Mouse (Mus musculus) liver, adult 2 months (tissue): ENCODE measurements around the gene Macf1. TPM values are rescaled to one million over a fixed set of nuclear protein-coding genes. Genes with fewer than 3 reads are reported as not detected.
"Not testable (repeated sequence)": the region's sequence is repeated elsewhere in the genome, so short reads cannot be mapped to it uniquely, and the experiment has no call there.

Source experiments
- DNase-seq: peaks from one replicate; pipeline ENCODE4 v3.0.0-alpha.2; 2011; ENCODE audit warnings: low read depth, low spot score; ENCODE audit errors: extremely low read depth
- H3K27ac ChIP-seq: fragments of 200-500 bp; replicated peaks from 2 replicates; pipeline ENCODE4 v1.5.1; 2012; ENCODE audit warnings: low read depth, mild to moderate bottlenecking, control low read depth, inconsistent platforms, low read length; ENCODE audit not compliant: insufficient read depth
- H3K27me3 ChIP-seq: fragments of 200-500 bp; 2 replicates; pipeline ENCODE4 v1.6.1; 2012; ENCODE audit warnings: mild to moderate bottlenecking, moderate library complexity, low read length, inconsistent platforms; ENCODE audit not compliant: control insufficient read depth, insufficient read depth
- H3K36me3 ChIP-seq: fragments of 200-500 bp; 2 replicates; pipeline ENCODE4 v1.6.1; 2012; ENCODE audit warnings: low read length, inconsistent platforms; ENCODE audit not compliant: control insufficient read depth, insufficient read depth
- H3K4me1 ChIP-seq: fragments of 200-500 bp; 2 replicates; pipeline ENCODE4 v1.6.1; 2011; ENCODE audit warnings: low read length; ENCODE audit not compliant: control insufficient read depth, insufficient read depth
- H3K4me3 ChIP-seq: fragments of 200-500 bp; 2 replicates; pipeline ENCODE4 v1.5.1; 2011; ENCODE audit warnings: low read depth, mild to moderate bottlenecking, control low read depth, low read length, moderate library complexity; ENCODE audit not compliant: insufficient read depth
- H3K79me2 ChIP-seq: fragments of 200-500 bp; 2 replicates; pipeline ENCODE4 v1.6.1; 2012; ENCODE audit warnings: inconsistent platforms, mild to moderate bottlenecking, low read length, moderate library complexity; ENCODE audit not compliant: control insufficient read depth, insufficient read depth
- H3K9ac ChIP-seq: fragments of 200-500 bp; 2 replicates; pipeline ENCODE4 v1.6.1; 2012; ENCODE audit warnings: low read depth, mild to moderate bottlenecking, control low read depth, inconsistent platforms, low read length
- CTCF ChIP-seq: fragments of 200-500 bp; IDR thresholded peaks from 2 replicates; pipeline ENCODE4 v1.5.1; 2011; ENCODE audit warnings: low read depth, low read length, control low read depth
- POLR2A ChIP-seq: fragments of 200-500 bp; IDR thresholded peaks from 2 replicates; pipeline ENCODE4 v1.6.1; 2011; ENCODE audit warnings: low read length, control low read depth; ENCODE audit not compliant: insufficient read depth; ENCODE audit errors: extremely low read depth
- WGBS: fragments of 180-500 bp; shearing (Covaris S2); methylation state at CpG from one replicate; pipeline ENCODE4 v1.1.7; 2018; 5-methylcytosine and 5-hydroxymethylcytosine counted together
- polyA plus RNA-seq: library from polyadenylated mRNA; depleted of rRNA; stranded (reverse); fragments of >200 nt; gene quantifications from 2 replicates; pipeline ENCODE4 v1.2.3, GENCODE M21; 2012
- total RNA-seq: library from RNA; depleted of rRNA; stranded (reverse); fragments of >200 nt; gene quantifications from 2 replicates; pipeline ENCODE4 v1.2.3, GENCODE M21; 2014

Gene Macf1
- total and polyA plus RNA-seq, 2 experiments, result 16.6 to 70.7 TPM

DNA sequence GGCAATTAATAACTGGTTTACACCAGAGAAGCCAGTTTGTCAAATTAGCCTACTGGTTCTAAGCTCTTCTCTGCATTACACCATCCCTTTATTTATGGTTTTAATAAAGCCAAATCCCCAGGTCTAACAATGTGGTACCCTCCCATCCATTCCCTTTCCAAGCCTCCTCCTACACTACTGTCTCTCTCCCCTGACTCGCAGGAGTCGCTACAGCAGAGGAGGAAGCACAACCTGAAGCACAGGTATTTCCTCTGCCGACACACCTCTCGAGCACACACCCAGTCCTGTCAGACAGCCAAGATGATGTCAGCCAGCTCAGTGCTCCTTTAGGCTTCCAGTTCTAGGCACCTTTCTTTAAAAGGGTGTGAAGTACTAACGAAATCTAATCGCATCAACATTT, 47.0 kb downstream of the Macf1 start:
- Histone ChIP-seq H3K27ac (no peak overlapping the region), H3K79me2 (peaks cover 17% of the 10 kb centered on the region; the same call in 1 of the 2 replicates), H3K27me3 (no peaks in the 10 kb centered on the region), H3K36me3 (no peaks in the 10 kb centered on the region), H3K4me1 (peaks cover 7% of the 10 kb centered on the region; the same call in 1 of the 2 replicates), H3K9ac (no peak overlapping the region), H3K4me3 (no peak overlapping the region)
- DNase-seq, result no peak
- WGBS, result 87% methylated on average over 6 of the region's 6 CpGs
- TF ChIP-seq CTCF (no peak), POLR2A (no peak)

DNA sequence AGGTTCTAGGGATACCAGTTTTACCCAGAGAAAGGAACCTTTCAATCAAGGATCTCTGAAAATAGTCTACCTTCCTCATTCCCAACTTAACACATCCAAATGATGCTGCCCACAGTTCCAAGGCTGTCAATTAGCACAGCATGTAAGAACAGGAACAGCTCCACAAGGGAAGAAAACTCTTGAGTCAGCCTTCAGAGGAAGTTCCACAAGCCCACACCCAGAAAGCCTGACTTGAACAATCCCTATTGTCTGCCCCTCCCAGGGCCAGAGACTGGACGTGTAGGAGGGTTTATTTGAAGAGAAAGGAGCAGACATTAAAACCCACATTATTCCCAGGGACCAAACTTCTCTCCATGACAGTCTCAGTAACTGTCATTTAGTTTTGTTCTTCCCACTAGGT, 48.7 kb downstream of the Macf1 start:
- Histone ChIP-seq H3K36me3 (no peaks in the 10 kb centered on the region), H3K79me2 (peaks cover 19% of the 10 kb centered on the region), H3K9ac (no peak overlapping the region), H3K4me1 (peaks cover 11% of the 10 kb centered on the region; the same call in 1 of the 2 replicates), H3K27me3 (0 out of 2 replicates have a peak, but pooled peaks cover 2% of the 10 kb centered on the region), H3K27ac (0 out of 2 replicates have a peak overlapping the region, but pooled peaks have one; percentile 8), H3K4me3 (no peak overlapping the region)
- WGBS, result 71% methylated on average over 1 of the region's 1 CpGs
- no peak for TF ChIP-seq POLR2A
- TF ChIP-seq CTCF, result no peak
- DNase-seq, result no peak

DNA sequence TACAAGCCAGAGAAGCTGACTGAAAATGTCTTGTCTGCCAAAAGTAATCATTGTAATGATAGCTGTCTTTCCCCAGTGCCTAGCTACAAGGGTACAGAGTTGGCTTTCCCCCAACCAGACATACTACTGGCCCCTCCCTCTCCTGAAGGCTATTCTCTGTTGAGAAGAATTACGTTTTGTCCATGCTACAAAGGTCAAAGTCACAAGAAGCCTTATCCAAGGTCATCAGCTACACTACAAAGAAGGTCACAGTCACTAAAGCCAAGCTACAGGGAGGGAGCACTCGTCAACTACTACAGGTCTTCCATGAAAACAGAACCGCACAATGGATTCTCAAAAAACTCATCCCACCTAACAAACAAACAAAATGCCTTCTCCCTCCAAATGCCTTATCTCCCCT, 49.7 kb downstream of the Macf1 start:
- Histone ChIP-seq H3K27me3 (0 out of 2 replicates have a peak, but pooled peaks cover 2% of the 10 kb centered on the region), H3K9ac (no peak overlapping the region), H3K36me3 (no peaks in the 10 kb centered on the region), H3K27ac (peak overlapping the region; percentile 28), H3K79me2 (peaks cover 17% of the 10 kb centered on the region), H3K4me1 (peaks cover 12% of the 10 kb centered on the region; the same call in 1 of the 2 replicates), H3K4me3 (no peak overlapping the region)
- no peak for DNase-seq
- WGBS, result 38% methylated on average over 3 of the region's 3 CpGs
- TF ChIP-seq POLR2A, result no peak
- TF ChIP-seq CTCF, result no peak

DNA sequence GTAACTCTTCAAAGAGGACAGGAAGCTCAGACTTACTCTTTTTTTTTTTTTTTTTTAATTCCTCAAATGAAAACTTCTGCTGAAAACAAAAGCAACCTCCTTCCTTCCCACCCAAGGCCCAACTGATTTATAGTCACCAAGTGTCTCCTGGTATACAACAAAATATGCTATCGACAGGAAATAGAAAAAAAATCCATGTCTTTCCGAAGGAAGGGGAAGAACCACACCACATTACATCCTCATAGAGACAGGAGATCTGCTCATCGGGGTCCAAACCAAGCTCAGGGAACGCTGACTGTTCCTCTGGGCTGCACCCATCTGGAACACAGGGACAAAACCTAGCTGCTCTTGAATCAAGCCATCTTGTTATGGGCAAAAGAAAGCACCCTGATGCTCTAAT, 50.3 kb downstream of the Macf1 start:
- H3K4me1 ChIP-seq, result peaks cover 12% of the 10 kb centered on the region; the same call in 1 of the 2 replicates
- no peak overlapping the region for H3K4me3 ChIP-seq
- peak overlapping the region; percentile 28 for H3K27ac ChIP-seq
- TF ChIP-seq CTCF (no peak), POLR2A (no peak)
- DNase-seq, result peak; percentile 24
- H3K27me3 ChIP-seq, result 0 out of 2 replicates have a peak, but pooled peaks cover 2% of the 10 kb centered on the region
- H3K79me2 ChIP-seq, result peaks cover 20% of the 10 kb centered on the region
- no peak overlapping the region for H3K9ac ChIP-seq
- peaks cover 2% of the 10 kb centered on the region; the same call in 1 of the 2 replicates for H3K36me3 ChIP-seq
- WGBS, result 74% methylated on average over 4 of the region's 4 CpGs

DNA sequence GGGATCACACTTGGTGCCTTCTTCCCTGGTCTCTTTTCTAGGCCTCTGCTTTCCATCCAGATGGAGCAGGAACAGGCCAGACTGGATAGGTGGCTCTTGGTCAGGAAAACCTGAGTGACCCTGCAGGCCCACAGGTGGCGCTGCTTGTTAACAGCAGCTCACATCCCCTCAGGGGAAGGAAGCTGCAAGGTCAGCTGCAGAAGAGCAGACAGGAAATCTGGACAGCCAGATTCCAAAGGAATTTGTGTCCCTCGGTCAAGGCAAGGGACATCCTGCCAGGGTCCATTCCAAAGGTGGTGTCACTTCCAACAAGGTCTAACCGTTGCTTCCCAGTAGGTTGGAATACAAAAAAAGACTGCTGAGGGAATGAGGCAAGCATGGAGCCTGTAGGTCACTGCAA, 50.8 kb downstream of the Macf1 start:
- peak overlapping the region; percentile 26 for H3K27ac ChIP-seq
- peaks cover 12% of the 10 kb centered on the region; the same call in 1 of the 2 replicates for H3K4me1 ChIP-seq
- peaks cover 21% of the 10 kb centered on the region for H3K79me2 ChIP-seq
- no peak overlapping the region for H3K4me3 ChIP-seq
- WGBS, result 3% methylated on average over 3 of the region's 3 CpGs
- H3K36me3 ChIP-seq, result peaks cover 2% of the 10 kb centered on the region; the same call in 1 of the 2 replicates
- no peak overlapping the region for H3K9ac ChIP-seq
- peak; percentile 97 for TF ChIP-seq CTCF
- no peak for TF ChIP-seq POLR2A
- DNase-seq, result peak; percentile 73
- 0 out of 2 replicates have a peak, but pooled peaks cover 2% of the 10 kb centered on the region for H3K27me3 ChIP-seq

DNA sequence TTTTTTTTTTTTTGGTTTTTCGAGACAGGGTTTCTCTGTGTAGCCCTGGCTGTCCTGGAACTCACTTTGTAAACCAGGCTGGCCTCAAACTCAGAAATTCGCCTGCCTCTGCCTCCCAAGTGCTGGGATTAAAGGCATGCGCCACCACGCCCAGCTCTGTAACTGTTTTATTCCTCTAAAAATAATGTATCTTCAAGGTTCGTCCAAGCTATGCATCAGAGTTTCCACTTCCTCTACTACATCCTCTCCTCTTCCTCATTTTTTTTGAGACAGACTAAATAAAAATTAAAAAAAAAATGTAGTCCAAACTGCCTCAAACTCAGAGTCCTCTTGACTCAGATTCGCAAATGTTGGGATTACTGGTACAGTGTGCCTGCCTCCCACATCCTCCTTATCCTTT, 52.0 kb downstream of the Macf1 start:
- H3K27ac ChIP-seq, H3K27me3 ChIP-seq, DNase-seq, H3K36me3 ChIP-seq, H3K4me3 ChIP-seq, H3K9ac ChIP-seq: not testable (repeated sequence)
- WGBS, result 81% methylated on average over 5 of the region's 6 CpGs
- Histone ChIP-seq H3K79me2 (peaks cover 24% of the 10 kb centered on the region), H3K4me1 (peaks cover 12% of the 10 kb centered on the region; the same call in 1 of the 2 replicates)
